Mouse (Mus musculus): Measurements from ENCODE around the gene Cdk2ap2. TPM values are rescaled to one million over a fixed set of nuclear protein-coding genes. Genes with fewer than 3 reads are reported as not detected.

Cdk2ap2 gene
- polyA plus RNA-seq, 1 experiment = 296 TPM

DNA sequence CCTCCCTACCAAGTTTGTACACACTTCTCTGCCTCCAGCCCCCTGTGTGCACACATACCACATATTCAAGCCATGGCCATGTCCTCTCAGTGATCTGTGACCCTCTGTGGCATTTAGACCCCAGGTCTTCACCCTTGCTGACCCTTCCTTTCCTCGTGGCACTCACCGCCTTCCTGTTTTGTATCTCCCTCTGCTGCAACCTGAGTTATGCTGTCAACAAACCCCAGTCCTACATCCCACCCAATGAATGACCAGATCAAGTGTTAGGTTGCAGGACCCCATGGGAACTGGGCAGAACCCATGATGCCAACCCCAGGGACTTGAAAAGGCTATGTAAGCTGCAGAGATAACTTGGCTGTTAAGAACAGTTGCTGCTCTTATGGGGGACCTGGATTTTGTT is 5.1 kb downstream of the Cdk2ap2 start:
- no peak for DNase-seq
- Histone ChIP-seq H3K36me3 (ENCODE audit: control insufficient read depth, insufficient read depth, low read length) (no peaks in the 10 kb centered on the region), H3K27ac (ENCODE audit: control insufficient read depth, insufficient read depth, low read length) (no peak overlapping the region), H3K27me3 (ENCODE audit: control insufficient read depth, insufficient read depth, low read length) (no peaks in the 10 kb centered on the region), H3K4me3 (ENCODE audit: control insufficient read depth, insufficient read depth, low read length) (no peak overlapping the region), H3K4me1 (replicated peaks; ENCODE audit: control insufficient read depth, insufficient read depth, low read length) (peaks cover 57% of the 10 kb centered on the region)
- 97% methylated on average over 2 of the region's 2 CpGs for WGBS
- TF ChIP-seq CTCF (IDR thresholded peaks at IDR 0.05; ENCODE audit: borderline replicate concordance, control insufficient read depth, extremely low read depth, insufficient read depth, low read length, poor library complexity) = no peak
- TF ChIP-seq POLR2A (IDR thresholded peaks at IDR 0.05; ENCODE audit: control insufficient read depth, extremely low read depth, insufficient read depth, low read length, poor library complexity) = no peak

DNA sequence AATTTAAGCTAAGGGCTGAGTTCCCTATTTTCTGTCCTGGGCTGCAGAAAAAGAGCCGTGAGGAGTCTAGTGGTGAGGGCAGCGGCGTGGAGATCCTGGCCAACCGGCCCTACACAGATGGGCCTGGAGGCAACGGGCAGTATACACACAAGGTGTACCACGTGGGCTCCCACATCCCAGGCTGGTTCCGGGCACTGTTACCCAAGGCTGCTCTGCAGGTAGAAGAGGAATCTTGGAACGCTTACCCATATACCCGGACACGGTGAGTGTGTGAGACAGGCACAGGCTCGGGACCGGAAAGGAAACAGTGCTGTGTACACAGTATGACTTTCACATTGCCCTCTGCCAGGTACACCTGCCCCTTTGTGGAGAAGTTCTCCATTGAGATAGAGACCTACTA is 5.6 kb downstream of the Cdk2ap2 start:
- DNase-seq = no peak
- peaks cover 54% of the 10 kb centered on the region for H3K4me1 ChIP-seq (replicated peaks; ENCODE audit: control insufficient read depth, insufficient read depth, low read length)
- WGBS = 98% methylated on average over 12 of the region's 12 CpGs
- no peaks in the 10 kb centered on the region for H3K36me3 ChIP-seq (ENCODE audit: control insufficient read depth, insufficient read depth, low read length)
- no peaks in the 10 kb centered on the region for H3K27me3 ChIP-seq (ENCODE audit: control insufficient read depth, insufficient read depth, low read length)
- no peak overlapping the region for H3K27ac ChIP-seq (ENCODE audit: control insufficient read depth, insufficient read depth, low read length)
- TF ChIP-seq POLR2A (IDR thresholded peaks at IDR 0.05; ENCODE audit: control insufficient read depth, extremely low read depth, insufficient read depth, low read length, poor library complexity) (no peak), CTCF (IDR thresholded peaks at IDR 0.05; ENCODE audit: borderline replicate concordance, control insufficient read depth, extremely low read depth, insufficient read depth, low read length, poor library complexity) (no peak)
- H3K4me3 ChIP-seq (ENCODE audit: control insufficient read depth, insufficient read depth, low read length) = no peak overlapping the region

DNA sequence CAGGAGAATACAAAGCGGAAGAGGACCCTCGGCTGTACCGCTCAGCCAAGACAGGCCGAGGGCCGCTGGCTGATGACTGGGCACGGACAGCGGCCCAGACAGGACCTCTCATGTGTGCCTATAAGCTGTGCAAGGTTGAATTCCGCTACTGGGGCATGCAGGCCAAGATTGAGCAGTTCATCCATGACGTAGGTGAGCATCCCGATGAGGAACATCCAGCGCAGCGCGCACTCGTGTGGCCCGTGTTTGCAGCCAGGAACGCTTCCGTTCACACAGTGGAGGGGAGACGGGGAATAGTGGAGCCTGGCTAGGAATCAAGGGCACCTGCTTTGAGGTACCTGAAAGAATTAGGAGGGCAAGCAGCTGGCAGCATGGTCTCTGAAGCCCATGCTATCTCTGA is 6.3 kb downstream of the Cdk2ap2 start:
- Histone ChIP-seq H3K27ac (ENCODE audit: control insufficient read depth, insufficient read depth, low read length) (peak overlapping the region; percentile 56; the same call in 1 of the 2 replicates), H3K27me3 (ENCODE audit: control insufficient read depth, insufficient read depth, low read length) (no peaks in the 10 kb centered on the region), H3K4me1 (replicated peaks; ENCODE audit: control insufficient read depth, insufficient read depth, low read length) (peaks cover 49% of the 10 kb centered on the region), H3K4me3 (ENCODE audit: control insufficient read depth, insufficient read depth, low read length) (no peak overlapping the region), H3K36me3 (ENCODE audit: control insufficient read depth, insufficient read depth, low read length) (no peaks in the 10 kb centered on the region)
- TF ChIP-seq POLR2A (IDR thresholded peaks at IDR 0.05; ENCODE audit: control insufficient read depth, extremely low read depth, insufficient read depth, low read length, poor library complexity) = no peak
- no peak for TF ChIP-seq CTCF (IDR thresholded peaks at IDR 0.05; ENCODE audit: borderline replicate concordance, control insufficient read depth, extremely low read depth, insufficient read depth, low read length, poor library complexity)
- WGBS = 97% methylated on average over 18 of the region's 18 CpGs
- DNase-seq = no peak

DNA sequence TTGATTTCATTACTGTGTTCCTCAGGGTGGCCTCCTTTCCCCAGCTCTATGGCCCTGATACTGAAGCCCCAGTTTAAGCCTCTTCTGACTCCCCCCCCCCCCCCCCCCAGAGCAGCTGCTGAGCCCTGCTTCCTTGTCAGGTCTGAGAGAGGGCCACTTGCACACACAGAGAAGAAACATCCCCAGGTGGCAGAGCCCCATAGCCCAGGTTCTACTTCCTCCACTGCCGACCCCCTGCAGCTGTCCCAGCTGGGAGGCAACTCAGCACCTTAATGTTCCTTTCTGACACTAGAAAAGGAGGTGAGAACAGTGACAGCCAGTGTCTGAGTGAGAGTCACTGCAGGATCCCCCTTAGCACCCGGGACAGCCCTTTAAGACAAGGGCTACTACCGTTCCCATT is 6.8 kb downstream of the Cdk2ap2 start:
- H3K27ac ChIP-seq (ENCODE audit: control insufficient read depth, insufficient read depth, low read length) = peak overlapping the region; percentile 56
- H3K27me3 ChIP-seq (ENCODE audit: control insufficient read depth, insufficient read depth, low read length) = no peaks in the 10 kb centered on the region
- no peak for TF ChIP-seq POLR2A (IDR thresholded peaks at IDR 0.05; ENCODE audit: control insufficient read depth, extremely low read depth, insufficient read depth, low read length, poor library complexity)
- TF ChIP-seq CTCF (IDR thresholded peaks at IDR 0.05; ENCODE audit: borderline replicate concordance, control insufficient read depth, extremely low read depth, insufficient read depth, low read length, poor library complexity) = no peak
- no peak for DNase-seq
- no peak overlapping the region for H3K4me3 ChIP-seq (ENCODE audit: control insufficient read depth, insufficient read depth, low read length)
- 54% methylated on average over 3 of the region's 3 CpGs for WGBS
- H3K4me1 ChIP-seq (replicated peaks; ENCODE audit: control insufficient read depth, insufficient read depth, low read length) = peaks cover 44% of the 10 kb centered on the region
- no peaks in the 10 kb centered on the region for H3K36me3 ChIP-seq (ENCODE audit: control insufficient read depth, insufficient read depth, low read length)

DNA sequence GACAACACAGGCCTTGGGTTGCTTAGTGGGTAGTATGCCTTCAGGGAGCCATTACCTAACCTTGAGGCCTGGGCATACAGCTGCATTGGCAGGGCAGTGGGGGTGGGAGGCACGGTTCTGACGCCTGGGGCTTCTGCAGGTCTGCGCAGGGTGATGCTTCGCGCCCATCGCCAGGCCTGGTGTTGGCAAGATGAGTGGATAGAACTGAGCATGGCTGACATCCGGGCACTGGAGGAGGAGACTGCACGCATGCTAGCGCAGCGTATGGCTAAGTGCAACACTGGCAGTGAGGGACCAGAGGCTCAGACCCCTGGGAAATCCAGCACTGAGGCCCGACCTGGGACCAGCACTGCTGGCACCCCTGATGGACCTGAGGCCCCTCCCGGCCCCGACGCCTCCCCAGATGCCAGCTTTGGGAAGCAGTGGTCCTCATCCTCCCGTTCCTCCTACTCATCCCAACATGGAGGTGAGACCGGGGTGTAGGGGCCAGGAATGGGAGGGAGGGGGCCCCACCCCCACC is 7.8 kb downstream of the Cdk2ap2 start:
- no peak for DNase-seq
- no peak overlapping the region for H3K27ac ChIP-seq (ENCODE audit: control insufficient read depth, insufficient read depth, low read length)
- no peak overlapping the region for H3K4me3 ChIP-seq (ENCODE audit: control insufficient read depth, insufficient read depth, low read length)
- no peaks in the 10 kb centered on the region for H3K27me3 ChIP-seq (ENCODE audit: control insufficient read depth, insufficient read depth, low read length)
- H3K4me1 ChIP-seq (replicated peaks; ENCODE audit: control insufficient read depth, insufficient read depth, low read length) = peaks cover 35% of the 10 kb centered on the region
- 96% methylated on average over 16 of the region's 16 CpGs for WGBS
- no peaks in the 10 kb centered on the region for H3K36me3 ChIP-seq (ENCODE audit: control insufficient read depth, insufficient read depth, low read length)
- TF ChIP-seq CTCF (IDR thresholded peaks at IDR 0.05; ENCODE audit: borderline replicate concordance, control insufficient read depth, extremely low read depth, insufficient read depth, low read length, poor library complexity) = no peak
- no peak for TF ChIP-seq POLR2A (IDR thresholded peaks at IDR 0.05; ENCODE audit: control insufficient read depth, extremely low read depth, insufficient read depth, low read length, poor library complexity)

DNA sequence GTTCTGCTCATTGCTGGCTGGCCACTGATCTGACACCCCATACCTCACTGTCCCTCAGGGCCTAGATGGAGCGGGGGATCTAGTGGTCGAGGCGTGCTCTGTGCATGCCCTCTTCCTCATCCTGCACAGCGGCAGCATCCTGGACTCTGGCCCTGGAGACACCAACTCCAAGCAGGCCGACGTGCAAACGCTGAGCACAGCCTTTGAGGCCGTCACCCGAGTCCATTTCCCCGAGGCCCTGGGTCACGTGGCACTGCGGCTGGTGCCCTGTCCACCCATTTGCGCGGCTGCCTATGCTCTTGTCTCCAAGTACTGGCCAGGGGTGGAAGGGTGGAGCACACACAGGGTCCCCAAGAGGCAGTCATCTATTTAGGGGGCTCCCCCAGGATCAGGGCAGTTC is 9.7 kb downstream of the Cdk2ap2 start:
- DNase-seq = no peak
- WGBS = 99% methylated on average over 14 of the region's 14 CpGs
- TF ChIP-seq POLR2A (IDR thresholded peaks at IDR 0.05; ENCODE audit: control insufficient read depth, extremely low read depth, insufficient read depth, low read length, poor library complexity) = no peak
- Histone ChIP-seq H3K27ac (ENCODE audit: control insufficient read depth, insufficient read depth, low read length) (no peak overlapping the region), H3K27me3 (ENCODE audit: control insufficient read depth, insufficient read depth, low read length) (no peaks in the 10 kb centered on the region), H3K4me1 (replicated peaks; ENCODE audit: control insufficient read depth, insufficient read depth, low read length) (peaks cover 19% of the 10 kb centered on the region), H3K4me3 (ENCODE audit: control insufficient read depth, insufficient read depth, low read length) (no peak overlapping the region), H3K36me3 (ENCODE audit: control insufficient read depth, insufficient read depth, low read length) (0 out of 2 replicates have a peak, but pooled peaks cover under 1% of the 10 kb centered on the region)

DNA sequence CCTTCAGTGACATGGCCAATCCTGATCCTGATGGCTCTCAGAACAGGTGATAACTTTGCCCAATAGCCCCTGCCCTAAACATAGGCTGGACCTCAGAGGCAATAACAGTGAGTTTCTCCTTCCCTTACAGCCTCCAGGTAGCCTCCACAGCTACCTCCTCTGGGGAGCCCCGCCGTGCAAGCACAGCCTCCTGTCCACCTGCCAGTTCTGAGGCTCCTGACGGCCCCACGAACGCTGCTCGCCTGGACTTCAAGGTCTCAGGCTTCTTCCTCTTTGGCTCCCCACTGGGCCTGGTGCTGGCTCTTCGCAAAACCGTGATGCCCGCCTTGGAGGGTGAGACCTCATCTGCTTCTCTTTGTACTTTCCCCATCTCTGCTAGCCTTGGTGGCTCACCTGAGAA is 11.6 kb downstream of the Cdk2ap2 start:
- peaks cover 13% of the 10 kb centered on the region; the same call in 1 of the 2 replicates for H3K36me3 ChIP-seq (ENCODE audit: control insufficient read depth, insufficient read depth, low read length)
- TF ChIP-seq CTCF (IDR thresholded peaks at IDR 0.05; ENCODE audit: borderline replicate concordance, control insufficient read depth, extremely low read depth, insufficient read depth, low read length, poor library complexity) (no peak), POLR2A (IDR thresholded peaks at IDR 0.05; ENCODE audit: control insufficient read depth, extremely low read depth, insufficient read depth, low read length, poor library complexity) (no peak)
- DNase-seq = no peak
- peaks cover 23% of the 10 kb centered on the region for H3K4me1 ChIP-seq (replicated peaks; ENCODE audit: control insufficient read depth, insufficient read depth, low read length)
- WGBS = 91% methylated on average over 9 of the region's 9 CpGs
- H3K4me3 ChIP-seq (ENCODE audit: control insufficient read depth, insufficient read depth, low read length) = no peak overlapping the region
- H3K27ac ChIP-seq (ENCODE audit: control insufficient read depth, insufficient read depth, low read length) = no peak overlapping the region
- no peaks in the 10 kb centered on the region for H3K27me3 ChIP-seq (ENCODE audit: control insufficient read depth, insufficient read depth, low read length)

All from thymus, adult 2 months (tissue).